Mouse (Mus musculus): ENCODE measurements around the gene Noto.

The Noto gene

DNA sequence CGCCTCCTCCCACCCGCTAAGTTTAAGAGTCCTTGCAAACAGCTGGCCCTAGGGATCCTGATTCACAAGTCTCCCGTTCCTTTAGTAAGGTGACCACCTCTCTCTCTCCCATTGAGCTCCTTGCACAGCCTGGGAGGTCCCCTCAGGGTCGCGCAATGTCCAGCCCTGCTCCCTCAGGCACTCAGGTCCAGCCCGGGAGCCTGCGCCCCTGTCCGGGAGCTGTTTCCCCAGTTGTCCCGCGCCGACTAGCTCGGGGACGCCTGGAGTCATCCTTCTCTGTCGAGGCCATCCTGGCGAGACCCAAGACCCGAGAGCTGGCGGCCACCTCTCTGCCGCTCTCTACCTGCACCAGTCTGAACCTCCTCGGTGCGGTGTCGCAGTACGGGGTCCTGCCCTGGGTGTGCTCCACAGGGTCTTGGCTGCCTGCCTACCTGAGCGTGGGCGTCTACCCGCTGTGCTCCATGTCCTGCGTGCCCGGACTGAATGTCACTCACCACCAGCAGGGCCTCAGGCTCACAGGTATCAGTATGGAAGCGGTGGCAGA, at the start of gene Noto:
Gene Noto, plus strand, starts transcription at position 51 of the 544 bp plus-strand sequence.
- DNase-seq (ENCODE audit: low read depth, low spot score): no peak

DNA sequence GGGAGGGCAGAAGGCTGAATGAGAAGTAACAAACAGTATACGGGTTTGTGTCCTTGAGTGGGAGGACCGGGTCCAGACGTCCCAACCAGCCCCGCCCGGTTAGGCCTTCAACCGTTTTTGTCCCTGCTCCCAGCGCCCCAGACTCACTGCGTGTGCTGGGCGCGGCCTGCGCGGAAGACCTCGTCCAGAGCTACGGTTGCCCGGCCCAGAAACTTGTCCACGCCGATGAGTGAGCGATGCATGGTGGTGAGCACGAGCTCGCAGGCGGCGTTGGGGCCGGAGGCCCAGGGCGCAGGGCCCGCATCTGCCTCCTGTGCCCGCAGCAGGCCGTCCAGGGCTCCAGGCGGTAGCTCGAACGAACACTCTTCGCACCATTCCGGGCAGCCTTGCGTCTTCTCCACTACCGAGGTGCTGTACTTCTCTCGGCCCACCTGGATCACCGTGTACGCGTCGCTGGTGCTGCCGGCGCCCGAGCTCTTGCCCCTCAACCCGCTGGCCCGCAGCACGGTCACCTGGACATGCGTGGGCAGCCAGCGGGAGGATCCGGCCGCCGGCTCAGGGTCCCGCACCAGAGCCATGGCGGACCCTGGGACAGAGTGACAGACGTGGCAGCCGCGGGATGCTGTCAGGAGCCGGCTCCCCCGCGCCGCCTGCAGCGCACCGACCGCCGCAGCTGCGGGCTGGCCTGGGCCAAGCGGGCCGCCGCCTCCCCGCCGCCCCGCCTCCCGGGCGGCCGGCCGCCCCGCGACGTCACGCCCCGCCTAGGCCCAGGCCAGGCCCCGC, 49.5 kb upstream of the Noto start, which contains the start of gene Rab11fip5:
Gene Rab11fip5, minus strand, starts transcription at position 684 of the 783 bp plus-strand sequence.
- peak; percentile 64 for DNase-seq (ENCODE audit: low read depth, low spot score)

DNA sequence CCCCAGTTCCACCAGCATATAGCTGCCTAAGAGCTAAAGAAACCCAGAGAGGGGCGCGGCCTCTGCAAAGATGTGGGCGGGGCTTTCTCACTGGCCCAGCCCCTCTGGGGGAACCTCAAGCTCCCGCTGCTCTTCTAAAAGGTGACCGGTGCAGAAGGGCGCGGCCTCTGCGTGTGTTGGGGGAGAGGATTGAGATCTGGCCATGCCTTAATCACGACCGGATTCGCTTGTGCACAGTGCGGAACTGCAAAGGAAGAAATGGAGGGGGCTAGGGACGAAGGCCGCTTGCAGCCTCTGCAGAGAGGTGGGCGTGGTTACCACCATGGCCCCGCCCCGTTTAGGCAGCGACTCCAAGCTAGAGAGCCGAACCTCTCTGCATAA, 49.0 kb upstream of the Noto start:
- DNase-seq (ENCODE audit: low read depth, low spot score): peak; percentile 98

DNA sequence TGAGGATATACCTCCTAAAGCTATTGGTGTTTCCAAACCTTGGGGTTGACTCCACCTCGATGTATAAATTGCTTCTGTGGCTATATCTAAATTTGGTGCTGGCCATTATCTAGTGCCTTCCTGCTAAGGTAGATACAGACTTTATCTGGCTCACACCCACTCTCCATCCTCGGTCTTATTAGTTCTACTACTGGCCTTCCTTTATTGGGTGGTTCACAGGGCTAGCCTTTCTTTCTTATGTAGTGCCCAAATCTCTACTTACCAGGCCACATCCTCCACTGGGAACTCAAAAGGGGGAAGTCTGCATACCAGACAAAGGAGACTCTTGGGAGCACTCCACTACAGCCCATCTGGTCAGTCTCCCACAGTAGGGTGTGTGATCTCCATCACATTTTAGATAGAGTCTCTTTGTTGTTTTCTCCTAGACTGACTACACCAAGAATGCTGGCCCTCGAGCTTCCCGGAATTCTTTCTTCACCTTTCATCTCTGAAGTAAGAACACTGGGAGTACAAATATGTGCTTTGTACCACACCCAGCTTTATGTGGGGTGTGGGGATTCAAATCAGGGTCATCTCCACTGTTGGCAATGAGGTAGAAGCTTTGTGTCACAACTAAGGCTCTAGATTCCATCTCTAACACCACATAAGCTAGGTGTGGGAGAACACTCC, 46.5 kb upstream of the Noto start:
- peak; percentile 90 for DNase-seq (ENCODE audit: low read depth, low spot score)

DNA sequence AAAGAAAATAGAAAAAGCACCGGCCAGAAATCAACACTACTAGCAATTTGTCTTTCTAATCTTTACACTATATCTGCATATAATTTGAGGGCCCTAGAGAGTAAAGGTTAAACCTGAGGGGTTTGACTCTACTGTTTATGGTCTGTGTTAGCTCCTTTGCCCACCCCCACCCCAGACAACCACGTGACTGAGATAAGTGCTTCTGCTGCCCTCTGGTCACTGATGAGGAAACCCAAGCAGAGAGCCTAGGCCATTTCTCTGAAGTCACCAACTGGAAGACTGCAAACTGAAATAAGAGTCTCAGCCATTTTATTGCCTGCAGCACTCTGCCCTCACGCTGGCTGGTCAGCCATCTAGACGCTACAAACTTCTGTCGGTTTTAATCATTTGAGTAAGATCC, 45.8 kb upstream of the Noto start:
- DNase-seq (ENCODE audit: low read depth, low spot score): no peak

DNA sequence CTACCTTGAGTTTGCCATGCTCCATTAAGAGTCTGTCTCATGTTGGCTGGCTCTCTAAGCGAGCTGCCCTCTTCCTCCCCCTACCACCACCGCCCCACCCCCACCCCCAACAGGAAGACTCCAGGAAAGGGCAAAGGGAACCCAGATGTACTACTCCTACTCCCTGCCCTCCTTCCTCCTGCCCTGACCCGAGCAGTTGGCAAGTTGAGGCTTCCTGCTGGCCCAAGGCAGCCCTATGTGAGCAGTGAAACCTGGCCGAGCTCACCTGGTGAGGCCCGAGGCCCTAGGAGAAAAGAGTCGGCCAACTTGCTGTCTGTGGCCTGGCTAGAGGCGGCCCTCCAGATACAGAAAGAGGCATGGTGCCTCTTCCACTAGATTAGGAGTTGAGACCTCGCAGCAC, 45.1 kb upstream of the Noto start:
- peak; percentile 26 for DNase-seq (ENCODE audit: low read depth, low spot score)

DNA sequence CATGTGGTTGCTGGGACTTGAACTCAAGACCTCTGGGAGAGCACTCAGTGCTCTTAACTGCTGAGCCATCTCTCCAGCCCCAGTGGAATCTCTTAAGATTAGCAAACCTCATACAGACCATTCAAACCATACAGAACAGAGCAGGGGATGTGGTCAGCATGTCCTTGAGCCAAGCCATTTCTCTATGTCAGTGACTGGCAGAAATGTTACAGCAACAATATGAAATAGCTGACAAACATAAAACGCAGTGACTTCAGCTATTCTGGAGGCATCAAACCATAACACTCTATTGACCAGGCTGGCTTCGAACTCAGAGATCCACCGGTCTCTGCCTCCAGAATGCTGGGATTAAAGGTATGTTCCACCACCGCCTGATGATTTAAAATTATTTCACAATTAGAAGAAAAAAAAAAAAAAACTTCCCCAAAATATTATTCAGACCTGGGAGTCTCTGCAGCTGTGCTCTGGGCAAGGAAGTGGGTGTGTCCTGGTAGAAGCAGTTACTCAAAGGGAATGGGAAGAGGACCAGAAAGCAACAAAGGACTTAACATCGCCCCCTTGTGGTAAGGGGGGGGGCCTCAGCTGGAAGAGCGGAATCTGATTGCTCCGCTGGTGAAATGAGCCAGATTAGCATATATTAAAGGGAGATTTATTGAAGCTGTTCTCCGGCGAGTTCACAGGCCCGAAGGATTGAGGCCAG, 43.3 kb upstream of the Noto start:
- DNase-seq (ENCODE audit: low read depth, low spot score): peak; percentile 93

DNA sequence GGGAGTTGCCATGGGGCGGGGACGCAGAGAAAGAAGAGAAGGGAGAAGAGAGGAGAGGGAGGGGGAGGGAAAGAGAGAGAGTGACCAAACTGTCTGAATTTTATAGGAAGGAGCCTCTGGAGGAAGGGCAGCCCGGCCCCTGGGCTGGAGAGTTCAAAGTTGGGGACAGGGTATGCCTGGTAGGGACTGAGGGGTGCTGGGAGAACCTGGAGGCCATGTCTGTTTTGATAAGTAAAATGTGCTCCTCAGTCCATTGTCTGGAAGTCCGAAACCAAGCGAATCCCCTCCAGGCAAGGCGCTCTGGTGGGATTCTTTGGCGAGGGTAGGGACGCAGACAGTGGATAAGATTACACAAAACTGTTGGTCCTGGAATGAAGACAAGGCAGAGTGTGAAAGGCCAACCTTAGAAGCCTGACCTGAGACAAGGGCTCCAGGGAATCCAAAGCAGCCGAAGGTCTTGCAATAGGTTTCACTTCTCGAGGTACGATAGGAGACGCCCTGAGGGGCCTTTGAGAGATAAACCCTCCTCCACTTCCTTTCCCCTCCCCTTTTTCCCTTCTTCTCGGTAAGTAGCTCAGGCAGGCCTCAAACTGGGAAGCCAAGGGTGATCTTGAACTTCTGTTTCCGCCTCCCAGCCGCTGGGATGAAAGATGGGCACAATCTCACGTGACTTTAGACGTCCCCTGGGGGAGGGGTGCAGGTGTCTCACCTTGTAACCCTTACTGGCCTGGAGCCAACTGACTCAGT, 42.6 kb upstream of the Noto start:
- peak; percentile 73 for DNase-seq (ENCODE audit: low read depth, low spot score)

DNA sequence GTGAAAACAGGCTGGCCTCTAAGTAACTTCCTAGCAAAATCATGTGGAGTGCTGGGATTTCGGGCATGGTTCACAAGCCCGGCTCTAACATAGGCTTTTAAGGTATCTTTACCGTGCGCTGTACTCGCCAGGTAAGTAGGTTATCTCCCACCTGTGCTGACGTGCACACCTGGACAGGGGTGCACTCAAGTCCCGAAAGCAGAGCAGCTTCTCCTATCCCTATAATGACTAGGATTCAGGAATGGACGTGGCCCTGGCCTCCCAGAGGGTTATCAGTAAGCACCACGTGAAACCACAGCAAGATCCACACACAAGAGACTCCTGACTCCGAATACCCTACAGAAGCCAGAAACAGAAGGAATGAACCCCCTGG, 42.1 kb upstream of the Noto start:
- no peak for DNase-seq (ENCODE audit: low read depth, low spot score)

DNA sequence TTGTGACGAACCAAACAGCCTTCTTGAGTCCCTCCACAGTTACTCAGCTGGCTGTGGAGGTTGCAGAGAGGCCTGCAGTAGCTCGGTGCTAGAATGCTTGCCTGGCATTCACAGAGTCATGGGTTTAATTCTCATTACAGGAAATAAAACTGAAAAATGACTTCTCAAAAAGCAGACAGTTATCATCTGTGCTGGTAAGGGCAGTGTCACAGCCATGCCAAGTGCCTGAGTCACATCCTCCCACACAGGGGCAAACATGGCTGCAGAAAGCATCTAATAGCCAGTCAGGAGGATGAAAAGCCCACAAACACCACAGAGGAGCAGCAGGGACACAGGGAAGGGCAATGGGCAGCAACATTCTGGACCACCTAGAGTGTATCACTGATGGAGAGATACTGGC, 40.9 kb upstream of the Noto start:
- DNase-seq (ENCODE audit: low read depth, low spot score): no peak

DNA sequence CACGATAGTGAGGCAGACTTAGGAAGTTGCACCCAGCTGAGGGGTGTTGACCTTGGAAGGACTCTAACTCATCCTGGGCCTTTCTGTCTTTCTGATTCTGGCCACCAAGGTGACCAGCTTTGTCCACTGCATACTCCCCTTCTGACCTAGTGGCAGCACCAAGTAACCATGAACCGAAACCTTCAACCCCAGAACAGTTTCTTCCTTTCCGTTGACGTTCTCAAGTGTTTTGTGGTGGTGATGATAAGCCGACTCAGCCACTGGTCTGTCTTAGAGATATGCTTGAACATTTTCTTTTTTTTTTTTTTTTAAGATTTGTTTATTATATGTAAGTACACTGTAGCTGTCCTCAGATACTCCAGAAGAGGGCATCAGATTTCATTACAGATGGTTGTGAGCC, 35.1 kb upstream of the Noto start:
- no peak for DNase-seq (ENCODE audit: low read depth, low spot score)

DNA sequence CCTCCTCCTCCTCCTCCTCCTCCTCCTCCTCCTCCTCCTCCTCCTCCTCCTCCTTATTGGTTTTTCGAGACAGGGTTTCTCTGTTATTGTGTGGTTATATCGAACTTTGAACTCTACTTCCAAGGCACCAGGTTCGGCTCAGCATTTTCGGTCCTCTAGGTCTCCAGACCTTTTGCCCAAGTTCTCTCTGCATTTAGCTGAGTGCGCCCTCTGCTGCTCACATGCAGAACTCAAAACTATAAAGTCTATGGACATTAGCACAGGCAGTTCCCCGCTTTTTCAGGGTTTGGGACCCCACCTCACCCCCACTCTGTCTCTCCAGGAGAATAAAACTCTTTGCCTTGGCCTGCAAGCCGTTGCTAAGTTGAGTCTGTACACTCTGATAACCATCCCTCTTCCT, 31.9 kb upstream of the Noto start:
- DNase-seq (ENCODE audit: low read depth, low spot score): peak; percentile 83

DNA sequence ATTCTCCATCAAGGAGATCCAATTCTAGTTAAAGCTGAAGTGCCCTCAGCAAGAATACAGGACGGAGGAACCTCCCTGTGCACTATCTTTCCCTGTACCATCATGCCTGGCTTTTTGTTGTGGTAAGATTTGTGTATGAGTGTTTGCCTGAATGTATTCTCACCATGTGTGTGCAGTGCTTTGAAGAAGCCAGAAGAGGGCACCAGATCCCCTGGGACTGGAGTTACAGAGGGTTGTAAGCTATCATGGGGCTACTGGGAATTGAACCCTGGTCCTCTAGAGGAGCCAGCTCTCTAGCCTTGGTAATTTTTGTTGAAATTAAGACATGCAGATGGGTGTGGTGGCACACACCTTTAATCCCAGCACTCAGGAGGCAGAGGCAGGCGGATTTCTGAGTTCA, 28.3 kb upstream of the Noto start:
- peak; percentile 72 for DNase-seq (ENCODE audit: low read depth, low spot score)

DNA sequence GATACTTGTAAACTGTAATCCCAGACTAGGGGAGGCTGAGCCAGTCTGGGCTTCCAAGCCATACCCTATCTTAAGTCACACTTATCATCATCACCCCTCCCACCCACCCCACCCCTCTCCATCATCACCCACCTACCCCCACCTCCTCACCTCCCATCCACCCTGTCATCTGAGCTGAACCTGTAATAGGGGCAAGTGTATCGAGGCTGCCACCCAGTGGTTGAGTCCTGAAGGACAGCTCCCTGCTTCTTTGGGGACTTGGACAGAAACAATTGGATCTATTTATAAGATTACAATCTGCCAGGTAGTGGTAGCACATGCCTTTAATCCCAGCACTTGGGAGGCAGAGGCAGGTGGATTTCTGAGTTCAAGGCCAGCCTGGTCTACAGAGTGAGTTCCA, 26.5 kb upstream of the Noto start:
- peak; percentile 67 for DNase-seq (ENCODE audit: low read depth, low spot score)

DNA sequence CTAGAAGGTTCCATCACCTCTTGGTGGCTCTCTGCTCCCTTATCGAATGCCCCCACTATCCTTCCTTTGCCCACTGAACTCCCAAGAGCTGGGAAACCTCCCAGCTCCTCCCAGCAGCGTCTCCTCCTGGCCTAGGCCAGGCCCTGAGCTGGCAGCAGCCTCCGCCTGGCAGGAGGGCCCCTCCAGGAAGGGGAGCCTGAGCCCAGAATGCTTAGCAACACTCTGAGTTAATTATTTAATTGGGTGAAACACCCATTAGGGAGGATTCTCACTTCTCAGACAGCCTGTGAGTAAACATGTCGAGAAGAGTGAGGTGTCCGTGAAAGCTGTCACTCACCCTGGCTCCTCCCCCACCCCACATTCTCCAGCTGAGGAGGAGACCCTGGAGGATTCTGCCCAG, 24.0 kb upstream of the Noto start:
- DNase-seq (ENCODE audit: low read depth, low spot score): no peak

DNA sequence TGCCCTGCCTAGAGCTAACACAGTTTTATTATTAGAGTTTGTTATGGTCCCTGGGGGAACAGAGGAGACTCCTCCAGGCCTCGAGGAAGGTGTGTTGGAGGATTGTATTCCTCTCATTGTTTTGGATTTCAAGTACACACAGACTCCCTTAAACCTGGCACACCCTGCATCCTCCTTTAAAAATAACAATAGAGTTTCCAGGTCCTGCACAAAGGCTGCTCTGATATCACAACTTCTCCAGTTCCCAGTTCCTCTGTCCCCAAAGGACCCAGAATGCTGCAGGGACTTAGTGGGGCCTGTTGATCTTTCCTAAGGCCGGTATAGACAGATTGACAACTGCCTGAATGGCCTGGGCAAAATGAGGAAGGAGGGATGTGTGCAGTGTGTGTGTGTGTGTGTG, 21.1 kb upstream of the Noto start:
- DNase-seq (ENCODE audit: low read depth, low spot score): no peak

DNA sequence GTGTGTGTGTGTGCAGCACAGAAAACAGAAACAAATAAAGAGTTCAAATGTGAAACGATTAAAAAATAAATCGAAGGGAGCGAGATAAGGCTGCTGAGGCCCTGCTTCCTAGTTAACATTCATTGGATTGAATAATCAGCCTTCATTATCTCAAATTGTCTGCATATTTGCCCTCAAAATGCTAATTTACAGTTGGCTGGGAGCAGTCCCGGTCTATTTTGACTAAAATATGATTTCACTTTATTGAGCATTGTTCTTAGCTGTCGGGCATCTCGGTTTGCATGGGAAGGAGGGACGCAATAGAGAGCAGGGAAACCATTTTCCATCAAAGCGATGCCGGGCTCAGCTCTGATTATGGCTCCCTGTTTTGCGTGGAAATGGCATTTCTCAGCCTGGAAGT, 20.6 kb upstream of the Noto start:
- DNase-seq (ENCODE audit: low read depth, low spot score): no peak

DNA sequence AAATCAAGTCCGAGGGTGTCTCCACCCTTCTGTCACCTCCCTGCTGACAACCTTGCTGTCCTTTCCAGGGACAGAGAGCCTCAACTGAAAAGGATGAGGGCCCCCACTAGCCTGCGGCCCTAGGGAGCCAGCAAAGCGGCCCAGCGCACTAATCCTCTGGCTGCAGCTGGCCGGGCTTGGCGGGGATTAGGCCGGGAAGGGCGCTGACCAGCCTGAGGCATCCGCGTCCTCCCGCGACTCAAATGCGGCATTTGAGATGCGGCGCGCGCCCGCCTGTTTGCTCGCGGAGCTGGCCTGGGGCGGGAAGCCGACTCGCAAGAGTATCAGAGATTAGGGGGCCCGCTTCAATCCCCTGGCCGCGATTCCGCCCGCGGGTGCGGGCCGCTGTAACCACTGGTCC, 14.7 kb upstream of the Noto start:
- no peak for DNase-seq (ENCODE audit: low read depth, low spot score)

DNA sequence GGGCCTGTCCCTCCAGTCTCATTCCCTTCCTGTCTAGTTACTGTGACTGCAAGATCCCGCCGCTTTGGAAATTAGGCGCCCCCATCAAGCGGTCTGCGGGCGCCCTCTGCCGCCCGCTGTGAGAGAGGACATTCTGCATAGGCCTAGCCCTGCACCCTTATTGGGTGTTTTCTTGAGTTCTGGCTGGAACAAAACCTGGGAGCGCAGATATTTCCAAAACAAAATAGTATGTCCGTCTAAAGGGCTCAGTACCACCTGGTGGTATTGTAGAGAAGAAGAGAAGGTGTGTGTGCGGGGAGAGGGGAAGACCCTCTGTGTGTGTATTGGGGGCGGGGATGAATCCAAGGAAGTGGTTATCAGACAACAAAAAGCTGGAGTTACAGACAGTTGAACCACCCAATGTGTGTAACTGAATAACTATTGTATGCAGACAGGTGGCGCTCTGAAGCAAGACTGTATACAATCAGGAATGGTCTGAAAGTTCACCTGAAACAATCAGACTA, 12.9 kb upstream of the Noto start:
- peak; percentile 92 for DNase-seq (ENCODE audit: low read depth, low spot score)

DNA sequence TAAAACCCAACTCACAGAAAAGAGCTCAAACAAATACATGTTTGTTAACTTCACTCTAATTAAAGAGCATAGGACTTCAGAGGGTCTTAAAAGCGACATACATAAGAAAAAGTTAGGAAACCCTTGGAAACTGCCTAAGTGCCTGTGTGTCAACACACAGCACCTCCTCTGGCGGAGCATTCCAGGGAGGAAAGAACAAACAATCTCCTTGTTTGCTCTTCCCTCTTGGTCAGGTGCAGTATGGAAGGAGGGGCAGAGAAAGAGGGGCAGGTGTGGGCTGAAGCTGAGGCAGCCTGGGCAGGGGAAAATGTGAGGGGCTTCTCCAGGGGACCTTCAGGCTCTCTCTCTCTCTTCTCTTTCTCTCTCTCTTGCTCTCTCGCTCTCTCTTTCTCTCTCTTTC, 7.9 kb upstream of the Noto start:
- DNase-seq (ENCODE audit: low read depth, low spot score): no peak

DNA sequence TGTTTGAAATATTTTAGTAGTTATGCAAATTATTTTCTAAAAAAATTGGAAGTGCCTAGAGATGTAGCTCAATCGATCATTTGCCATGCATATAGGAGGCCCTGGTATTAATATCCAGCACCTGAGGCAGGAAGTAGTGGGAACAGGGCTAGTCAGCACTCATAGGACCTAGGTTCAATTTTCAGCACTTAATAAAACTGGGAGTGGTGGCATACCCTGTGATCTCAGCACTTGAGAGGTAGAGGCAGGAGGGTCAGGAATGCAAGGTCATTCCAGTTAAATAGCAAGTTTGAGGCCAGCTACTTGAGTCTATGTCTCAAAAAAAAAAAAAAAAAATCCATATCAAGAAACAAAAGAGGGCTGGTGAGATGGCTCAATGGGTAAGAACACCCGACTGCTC, 4.5 kb upstream of the Noto start:
- no peak for DNase-seq (ENCODE audit: low read depth, low spot score)

Measured in R1 (cell line).